Mouse (Mus musculus) forebrain, embryonic 13.5 days (tissue): Measurements from ENCODE around the gene Foxred1. TPM values are rescaled to one million over a fixed set of nuclear protein-coding genes. Genes with fewer than 3 reads are reported as not detected.

Experiments
- ATAC-seq: fragments of 200-750 bp; cut with Nextera tagmentation; 2 replicates; pipeline ENCODE4 v1.8.0; 2017
- H3K27ac ChIP-seq: fragments of 300-500 bp; sonication (generic); 2 replicates; pipeline ENCODE4 v1.5.1; 2015; ENCODE audit warnings: inconsistent platforms, mild to moderate bottlenecking, moderate library complexity
- H3K27me3 ChIP-seq: fragments of 300-500 bp; sonication (generic); 2 replicates; pipeline ENCODE4 v1.6.1; 2015; ENCODE audit warnings: mild to moderate bottlenecking, inconsistent platforms
- H3K36me3 ChIP-seq: fragments of 300-500 bp; sonication (generic); 2 replicates; pipeline ENCODE4 v1.6.1; 2015; ENCODE audit warnings: mild to moderate bottlenecking, inconsistent platforms; ENCODE audit not compliant: poor library complexity, severe bottlenecking
- H3K4me1 ChIP-seq: fragments of 300-500 bp; sonication (generic); 2 replicates; pipeline ENCODE4 v1.6.1; 2015; ENCODE audit warnings: inconsistent platforms
- H3K4me2 ChIP-seq: fragments of 300-500 bp; sonication (generic); 2 replicates; pipeline ENCODE4 v1.6.1; 2015; ENCODE audit warnings: inconsistent platforms, mild to moderate bottlenecking, moderate library complexity
- H3K4me3 ChIP-seq: fragments of 300-500 bp; sonication (generic); 2 replicates; pipeline ENCODE4 v1.5.1; 2015; ENCODE audit warnings: mild to moderate bottlenecking, inconsistent platforms
- H3K9ac ChIP-seq: fragments of 300-500 bp; sonication (generic); 2 replicates; pipeline ENCODE4 v1.6.1; 2015; ENCODE audit warnings: mild to moderate bottlenecking, inconsistent platforms
- H3K9me3 ChIP-seq: fragments of 300-500 bp; sonication (generic); replicated peaks from 2 replicates; pipeline ENCODE4 v1.6.1; 2016; ENCODE audit warnings: inconsistent platforms
- WGBS: fragments of 180-500 bp; shearing (Covaris S2); methylation state at CpG from one replicate; pipeline ENCODE4 v1.1.7; 2015; 5-methylcytosine and 5-hydroxymethylcytosine counted together
- polyA plus RNA-seq: library from polyadenylated mRNA; unstranded; fragments of >200 nt; fragmentation: Nextera tagmentation; extraction: Ambion mirVana; gene quantifications from 2 replicates; pipeline ENCODE4 v1.2.1, GENCODE M21; 2015

Gene Foxred1
- polyA plus RNA-seq, 1 experiment from 2014 or later = 42.1 TPM

DNA sequence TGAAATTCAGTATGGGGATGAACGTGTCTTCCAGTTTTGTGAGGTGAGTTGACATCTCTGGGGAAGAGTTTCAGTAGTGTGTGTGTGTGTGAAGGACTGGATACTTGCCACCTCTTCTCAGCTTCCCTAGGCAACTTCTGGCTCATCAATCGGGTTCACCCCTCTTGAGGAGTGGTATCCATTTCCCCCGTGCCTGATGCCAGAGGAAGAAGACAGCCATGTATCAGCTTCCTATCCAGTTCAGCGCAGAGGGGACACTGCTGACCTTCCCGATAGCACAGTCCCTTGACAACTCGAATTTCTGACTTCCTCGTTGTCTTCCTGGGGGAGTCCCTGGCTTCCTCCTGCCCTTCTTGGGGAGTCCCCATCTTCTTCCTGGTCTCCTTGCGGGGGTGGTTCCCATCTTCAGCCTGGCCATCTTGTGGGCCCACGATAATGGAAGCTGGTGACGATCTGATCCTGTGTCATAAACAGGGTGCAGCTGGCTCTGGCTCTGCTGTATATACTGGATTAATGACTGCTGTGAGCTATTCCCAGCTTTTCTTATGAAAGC, 23.4 kb downstream of the Foxred1 start:
- WGBS = 89% methylated on average over 10 of the region's 10 CpGs
- H3K4me1 ChIP-seq = peaks cover 7% of the 10 kb centered on the region
- H3K27ac ChIP-seq = no peak overlapping the region
- no peaks in the 10 kb centered on the region for H3K9me3 ChIP-seq
- H3K9ac ChIP-seq = no peak overlapping the region
- H3K4me3 ChIP-seq = no peak overlapping the region
- H3K36me3 ChIP-seq = peaks cover 21% of the 10 kb centered on the region
- ATAC-seq = no peak
- no peaks in the 10 kb centered on the region for H3K27me3 ChIP-seq
- H3K4me2 ChIP-seq = no peak overlapping the region

DNA sequence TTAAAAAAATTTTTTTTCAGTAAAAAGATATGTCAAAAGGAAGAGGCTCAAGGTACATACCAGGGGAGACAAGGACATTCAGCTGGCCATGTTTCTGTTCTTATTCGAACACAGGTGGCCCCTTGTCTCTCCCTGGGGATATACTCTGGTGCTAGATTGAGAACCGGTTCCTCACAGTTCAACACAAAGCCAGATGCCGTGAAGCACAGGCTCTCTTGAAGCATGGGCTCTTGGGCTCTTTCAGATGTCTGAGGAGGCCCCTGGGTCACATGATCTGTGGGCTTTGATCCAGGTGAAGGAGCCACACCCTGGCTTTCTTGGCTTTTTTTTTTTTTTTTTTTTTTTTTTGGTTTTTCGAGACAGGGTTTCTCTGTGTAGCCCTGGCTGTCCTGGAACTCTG, 24.4 kb downstream of the Foxred1 start:
- H3K27me3 ChIP-seq = no peaks in the 10 kb centered on the region
- H3K36me3 ChIP-seq = peaks cover 21% of the 10 kb centered on the region
- H3K4me1 ChIP-seq = peaks cover 7% of the 10 kb centered on the region
- 84% methylated on average over 4 of the region's 4 CpGs for WGBS
- H3K27ac ChIP-seq = no peak overlapping the region
- no peak for ATAC-seq
- no peaks in the 10 kb centered on the region for H3K9me3 ChIP-seq
- no peak overlapping the region for H3K4me3 ChIP-seq
- no peak overlapping the region for H3K9ac ChIP-seq
- H3K4me2 ChIP-seq = no peak overlapping the region

DNA sequence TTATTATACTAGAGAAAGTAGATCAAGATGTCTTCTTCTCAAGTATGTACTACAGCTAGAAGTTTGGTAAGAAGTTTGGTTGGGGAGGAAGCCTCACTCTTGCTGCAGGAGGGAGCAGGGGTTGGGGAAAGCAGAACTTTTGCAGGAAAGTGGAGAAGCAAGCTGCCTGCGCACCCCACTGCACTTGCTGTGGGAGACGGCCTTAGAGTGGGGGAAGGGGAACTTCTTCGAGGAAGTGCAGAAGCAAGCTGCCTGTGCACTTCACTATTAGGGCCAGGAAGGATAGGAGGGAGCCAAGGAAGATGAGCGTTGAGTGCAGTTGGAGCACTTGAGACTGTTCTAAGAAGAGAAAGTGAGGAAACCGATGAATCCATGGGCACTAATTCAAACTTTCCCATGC, 27.5 kb downstream of the Foxred1 start:
- H3K4me2 ChIP-seq = no peak overlapping the region
- H3K4me3 ChIP-seq = no peak overlapping the region
- H3K27ac ChIP-seq = no peak overlapping the region
- no peaks in the 10 kb centered on the region for H3K4me1 ChIP-seq
- no peak for ATAC-seq
- H3K9ac ChIP-seq = no peak overlapping the region
- no peaks in the 10 kb centered on the region for H3K27me3 ChIP-seq
- peaks cover 15% of the 10 kb centered on the region for H3K36me3 ChIP-seq
- no peaks in the 10 kb centered on the region for H3K9me3 ChIP-seq
- 79% methylated on average over 5 of the region's 5 CpGs for WGBS

DNA sequence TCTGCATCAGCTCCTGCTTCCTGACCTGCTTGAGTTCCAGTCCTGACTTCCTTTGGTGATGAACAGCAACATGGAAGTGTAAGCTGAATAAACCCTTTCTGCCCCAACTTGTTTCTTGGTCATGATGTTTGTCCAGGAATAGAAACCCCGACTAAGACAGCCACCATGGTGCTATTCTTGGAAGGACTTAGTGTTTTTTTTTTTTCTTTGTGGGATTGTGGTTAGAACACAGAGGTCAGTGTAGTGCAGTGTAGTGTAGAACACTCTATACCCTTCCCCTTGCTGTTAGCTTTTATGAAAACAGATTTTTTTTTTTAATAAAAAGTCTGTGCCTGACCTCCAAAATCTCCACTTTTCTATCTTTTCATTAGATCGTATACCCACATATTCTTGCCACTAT, 28.0 kb downstream of the Foxred1 start:
- Histone ChIP-seq H3K9ac (no peak overlapping the region), H3K9me3 (no peaks in the 10 kb centered on the region), H3K4me2 (no peak overlapping the region), H3K27ac (no peak overlapping the region), H3K4me1 (no peaks in the 10 kb centered on the region), H3K27me3 (no peaks in the 10 kb centered on the region), H3K4me3 (no peak overlapping the region), H3K36me3 (peaks cover 11% of the 10 kb centered on the region)
- WGBS = 86% methylated on average over 2 of the region's 2 CpGs
- no peak for ATAC-seq

DNA sequence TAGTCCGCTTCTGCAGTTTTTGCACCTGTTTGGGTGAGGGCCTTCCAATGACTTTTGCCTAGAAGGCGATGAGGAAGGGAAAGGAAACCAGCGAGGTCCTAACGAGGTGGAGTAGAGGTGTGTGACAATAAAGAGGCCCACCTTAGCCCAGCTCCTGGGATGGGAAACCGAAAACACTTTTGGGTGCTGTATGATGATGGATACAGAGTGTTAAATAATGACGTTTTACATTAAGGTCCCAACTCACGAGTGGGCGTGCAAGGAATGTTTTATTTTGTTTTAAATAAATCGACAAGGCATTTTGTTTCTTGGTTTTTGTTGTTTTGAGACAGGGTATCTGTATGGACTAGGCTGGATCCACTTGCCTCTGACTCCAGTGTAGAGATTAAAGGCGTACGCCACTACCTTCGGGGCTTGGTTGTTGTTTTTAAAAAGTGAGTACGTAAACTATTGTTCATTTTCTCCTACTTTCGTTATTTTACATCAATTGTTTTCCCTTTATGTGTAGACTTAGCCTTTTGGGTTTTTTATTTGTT, 34.7 kb downstream of the Foxred1 start:
- Histone ChIP-seq H3K27ac (peak overlapping the region; percentile 86), H3K4me3 (peak overlapping the region; percentile 59), H3K4me1 (peaks cover 21% of the 10 kb centered on the region), H3K9ac (peak overlapping the region; percentile 66; the same call in 1 of the 2 replicates), H3K4me2 (peak overlapping the region; percentile 69), H3K9me3 (no peaks in the 10 kb centered on the region), H3K27me3 (no peaks in the 10 kb centered on the region), H3K36me3 (no peaks in the 10 kb centered on the region)
- ATAC-seq = peak; percentile 33
- 45% methylated on average over 14 of the region's 14 CpGs for WGBS

DNA sequence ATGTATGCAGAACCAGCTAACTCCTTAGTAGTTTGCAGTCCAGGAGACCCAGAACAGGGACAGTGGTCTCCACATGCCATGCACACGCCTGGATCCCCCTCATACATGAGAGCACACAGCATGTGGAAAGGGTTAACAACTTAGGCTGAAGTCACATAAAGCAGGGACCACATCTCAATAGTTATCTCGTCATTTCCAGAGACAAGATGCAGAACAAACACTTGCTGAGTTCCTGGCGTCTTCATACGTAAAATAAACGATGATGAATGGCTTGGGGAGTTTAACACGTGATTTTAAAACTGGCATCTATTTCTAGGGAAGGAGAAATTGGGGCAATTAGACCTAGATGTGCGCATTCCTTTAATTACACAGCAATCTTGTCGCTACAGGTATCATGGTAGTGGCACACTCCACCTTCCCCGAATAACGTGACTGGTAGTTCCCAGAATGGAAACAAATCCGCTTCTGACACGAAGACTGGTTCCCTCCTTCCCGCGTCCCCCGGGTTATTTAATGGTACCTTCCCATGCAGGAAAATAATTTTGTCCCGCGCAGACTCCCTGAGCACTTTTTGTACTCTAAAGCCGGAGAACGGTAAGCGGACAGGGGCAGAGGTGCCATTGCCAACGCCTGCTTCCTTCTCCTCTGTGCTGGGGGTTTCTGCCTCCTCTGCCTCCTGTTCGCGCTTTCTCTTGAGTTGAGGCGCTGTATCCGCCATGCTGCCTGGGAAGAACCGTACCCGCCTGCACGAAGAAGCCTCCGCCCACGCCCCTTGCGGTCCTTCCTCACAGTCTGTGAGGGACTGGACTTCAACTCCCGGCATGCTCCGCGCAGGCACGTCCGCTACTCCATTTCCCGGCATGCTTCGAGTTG, 35.4 kb downstream of the Foxred1 start, which contains the start of gene Dcps:
Dcps (minus strand) TSS at position 811 of the 873 bp plus-strand sequence.
- Histone ChIP-seq H3K36me3 (peaks cover 5% of the 10 kb centered on the region), H3K27ac (peak within 1 kb of the TSS; percentile 86), H3K27me3 (no peaks in the 10 kb centered on the region), H3K9ac (peak within 1 kb of the TSS; percentile 66), H3K4me1 (peaks cover 21% of the 10 kb centered on the region), H3K4me2 (peak within 1 kb of the TSS; percentile 69), H3K9me3 (no peaks in the 10 kb centered on the region), H3K4me3 (peak within 1 kb of the TSS; percentile 59)
- ATAC-seq = peak; percentile 98
- under 1% methylated on average over 38 of the region's 38 CpGs for WGBS

DNA sequence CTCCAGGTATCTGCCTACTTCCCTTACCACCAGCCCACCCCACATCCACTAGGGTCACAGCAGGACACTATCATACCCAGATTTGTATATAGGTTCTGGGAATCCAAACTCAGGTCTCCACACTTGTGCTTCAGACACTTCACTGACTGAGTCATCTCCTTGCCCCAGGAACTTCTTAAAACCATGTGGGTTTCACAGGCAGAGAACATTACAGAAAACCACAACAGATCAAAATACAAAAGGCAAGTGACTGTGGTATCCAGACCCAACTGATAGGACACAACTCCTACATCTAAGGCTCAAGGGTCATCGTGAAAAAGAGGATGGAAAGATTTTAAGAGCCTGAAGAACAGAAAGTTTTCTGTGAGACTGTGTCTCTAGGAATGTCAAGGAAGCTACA, 37.5 kb downstream of the Foxred1 start:
- H3K27ac ChIP-seq = no peak overlapping the region
- H3K9me3 ChIP-seq = no peaks in the 10 kb centered on the region
- H3K4me2 ChIP-seq = no peak overlapping the region
- peaks cover 18% of the 10 kb centered on the region for H3K36me3 ChIP-seq
- H3K4me1 ChIP-seq = peaks cover 21% of the 10 kb centered on the region
- WGBS = 88% methylated on average over 1 of the region's 1 CpGs
- H3K9ac ChIP-seq = no peak overlapping the region
- no peaks in the 10 kb centered on the region for H3K27me3 ChIP-seq
- no peak for ATAC-seq
- H3K4me3 ChIP-seq = no peak overlapping the region

DNA sequence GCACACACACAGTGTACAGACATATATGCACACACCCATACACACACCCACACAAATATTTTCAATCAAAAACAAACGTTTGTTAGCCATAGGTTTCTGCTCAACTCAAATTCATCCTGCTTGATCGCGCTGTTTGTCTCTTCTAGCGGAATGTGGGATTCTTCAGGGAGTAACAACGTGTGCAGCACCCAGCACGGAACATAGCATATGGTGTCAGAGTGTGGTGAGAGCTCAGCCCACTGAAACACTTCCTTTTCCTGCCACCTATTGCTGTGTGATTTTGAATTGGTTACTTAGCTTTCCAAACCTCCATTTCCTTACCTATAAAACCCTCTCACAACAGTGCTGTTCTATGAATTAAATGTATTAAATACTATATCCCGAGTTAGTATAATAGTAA, 40.8 kb downstream of the Foxred1 start:
- 94% methylated on average over 7 of the region's 7 CpGs for WGBS
- Histone ChIP-seq H3K4me2 (no peak overlapping the region), H3K27me3 (no peaks in the 10 kb centered on the region), H3K9me3 (no peaks in the 10 kb centered on the region), H3K27ac (no peak overlapping the region), H3K4me3 (no peak overlapping the region), H3K4me1 (peaks cover 32% of the 10 kb centered on the region), H3K9ac (no peak overlapping the region), H3K36me3 (peaks cover 21% of the 10 kb centered on the region)
- ATAC-seq = no peak

DNA sequence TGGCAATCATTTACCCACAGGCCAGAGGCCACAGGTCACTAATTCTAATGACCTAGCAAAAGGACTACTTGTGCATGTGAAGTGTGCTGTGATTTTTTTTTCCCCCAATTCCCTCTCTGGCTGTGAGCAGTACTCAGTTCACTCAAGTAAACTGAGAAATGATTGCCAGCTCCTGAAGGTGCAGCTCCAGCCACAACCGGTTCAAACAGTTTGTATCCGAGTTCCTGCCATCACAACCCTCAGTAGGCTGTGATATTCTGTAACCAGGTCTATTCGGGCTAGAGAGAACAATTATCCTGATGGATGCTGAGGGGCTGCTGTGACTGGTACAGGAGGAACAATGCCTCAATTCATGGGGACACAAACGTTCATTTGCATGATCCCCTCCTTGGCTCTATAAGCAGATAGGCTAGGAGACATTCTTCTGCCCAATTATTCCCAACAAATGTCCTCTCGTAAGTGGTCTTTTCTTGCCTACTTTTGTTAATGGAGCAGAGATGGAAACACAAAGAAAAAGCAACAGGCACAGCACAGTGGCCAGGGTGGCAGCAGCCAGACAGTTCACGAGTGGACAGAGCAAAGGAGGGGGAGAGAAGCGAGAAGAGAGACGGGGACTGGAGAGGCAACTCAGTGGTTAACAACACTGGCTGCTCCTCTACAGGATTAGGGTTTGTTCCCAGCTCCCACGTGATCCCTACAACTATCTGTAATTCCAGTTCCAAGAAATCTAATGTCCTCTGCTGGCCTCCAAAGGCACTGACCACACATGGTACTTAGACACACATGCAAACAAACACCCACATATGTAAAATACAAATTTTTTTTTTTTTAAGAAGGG, 43.8 kb downstream of the Foxred1 start:
- ATAC-seq = peak; percentile 76
- H3K4me2 ChIP-seq = peak overlapping the region; percentile 33
- H3K4me1 ChIP-seq = peaks cover 20% of the 10 kb centered on the region
- peak overlapping the region; percentile 68 for H3K27ac ChIP-seq
- no peaks in the 10 kb centered on the region for H3K27me3 ChIP-seq
- H3K4me3 ChIP-seq = no peak overlapping the region
- H3K9me3 ChIP-seq = no peaks in the 10 kb centered on the region
- H3K9ac ChIP-seq = no peak overlapping the region
- WGBS = 4% methylated on average over 9 of the region's 9 CpGs
- H3K36me3 ChIP-seq = peaks cover 21% of the 10 kb centered on the region

DNA sequence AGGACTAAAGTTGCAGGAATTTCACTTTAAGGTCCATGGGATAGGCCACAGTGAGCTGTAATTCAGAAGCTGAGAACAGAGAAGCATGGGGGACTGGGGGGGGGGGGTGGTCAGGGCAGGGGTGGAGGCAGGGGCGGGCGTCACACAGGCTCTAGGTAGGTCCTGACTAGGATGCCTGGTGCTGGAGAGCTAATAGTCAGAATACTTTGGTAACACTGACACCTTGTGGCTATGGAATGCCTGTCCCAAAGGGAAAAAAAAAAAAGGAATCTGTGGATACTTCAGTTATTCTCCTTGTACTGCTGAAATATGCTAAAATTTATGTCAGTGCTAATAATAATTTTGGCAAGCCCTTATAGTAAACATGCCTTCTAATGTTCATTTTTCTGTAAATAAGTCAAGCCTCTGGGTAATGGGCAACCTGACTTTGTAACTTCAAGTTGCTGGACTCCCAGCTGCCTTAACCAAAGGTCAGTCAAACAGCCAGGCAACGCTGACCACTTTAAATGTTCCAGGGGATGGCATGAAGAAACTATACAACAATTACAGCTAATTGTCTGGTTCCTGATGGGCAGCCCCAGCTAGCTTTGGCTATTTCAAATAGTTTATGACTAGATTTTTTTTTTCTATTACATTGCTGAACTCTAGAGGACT, 44.6 kb downstream of the Foxred1 start:
- Histone ChIP-seq H3K27me3 (no peaks in the 10 kb centered on the region), H3K4me2 (no peak overlapping the region), H3K4me1 (peaks cover 20% of the 10 kb centered on the region), H3K9ac (no peak overlapping the region), H3K36me3 (peaks cover 21% of the 10 kb centered on the region), H3K9me3 (no peaks in the 10 kb centered on the region), H3K4me3 (no peak overlapping the region), H3K27ac (peak overlapping the region; percentile 68)
- peak; percentile 65 for ATAC-seq
- WGBS = 26% methylated on average over 3 of the region's 3 CpGs

DNA sequence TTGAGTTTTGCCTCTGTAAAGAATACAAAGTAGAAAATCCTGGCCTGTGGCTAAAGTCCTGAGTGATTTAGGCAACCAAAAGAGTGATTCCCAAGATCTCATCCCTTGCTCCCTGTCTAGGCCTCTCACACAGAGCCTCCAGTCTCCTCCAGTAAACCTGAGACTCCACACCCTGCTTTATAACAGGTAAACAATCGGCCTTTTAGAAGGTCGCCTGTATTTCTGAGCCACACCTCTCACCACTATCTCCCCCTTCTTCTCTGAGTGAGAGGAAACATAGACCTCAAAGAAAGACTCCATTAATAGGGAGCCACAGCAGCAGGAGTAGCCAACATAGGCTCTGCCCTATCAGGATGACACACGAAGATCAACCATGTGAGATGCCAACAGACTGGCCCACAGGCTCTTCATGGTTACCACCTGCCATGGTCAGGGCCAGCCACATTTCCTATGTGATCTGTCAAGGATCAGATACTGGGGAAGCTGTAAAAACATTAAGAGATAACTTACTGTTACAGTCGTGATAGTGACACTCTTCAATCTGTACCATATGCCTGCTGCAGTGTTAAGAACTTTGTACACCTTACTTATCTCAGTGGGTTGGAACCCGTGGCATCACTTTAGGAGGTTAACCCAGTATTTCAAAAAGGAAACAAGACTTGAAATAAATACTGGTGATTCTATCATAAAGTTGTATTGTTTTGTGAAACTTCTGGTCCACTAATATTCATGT, 46.5 kb downstream of the Foxred1 start:
- Histone ChIP-seq H3K4me1 (peaks cover 20% of the 10 kb centered on the region), H3K4me3 (no peak overlapping the region), H3K27ac (no peak overlapping the region), H3K9ac (no peak overlapping the region), H3K9me3 (no peaks in the 10 kb centered on the region), H3K27me3 (no peaks in the 10 kb centered on the region), H3K36me3 (peaks cover 8% of the 10 kb centered on the region; the same call in 1 of the 2 replicates), H3K4me2 (no peak overlapping the region)
- no peak for ATAC-seq
- WGBS = 89% methylated on average over 5 of the region's 5 CpGs
